Mouse (Mus musculus) lung, adult 2 months (tissue): ENCODE measurements around the gene Tmtc2.

Experiments used
- CTCF ChIP-seq: fragments of 200-500 bp; IDR thresholded peaks from 2 replicates; pipeline ENCODE4 v1.5.1; 2011; ENCODE audit warnings: mild to moderate bottlenecking, low read length, control low read depth; ENCODE audit not compliant: insufficient read depth
- POLR2A ChIP-seq: fragments of 200-500 bp; IDR thresholded peaks from 2 replicates; pipeline ENCODE4 v1.6.1; 2011; ENCODE audit warnings: low read depth, mild to moderate bottlenecking, control low read depth, low read length, borderline replicate concordance; ENCODE audit errors: extremely low read depth

DNA sequence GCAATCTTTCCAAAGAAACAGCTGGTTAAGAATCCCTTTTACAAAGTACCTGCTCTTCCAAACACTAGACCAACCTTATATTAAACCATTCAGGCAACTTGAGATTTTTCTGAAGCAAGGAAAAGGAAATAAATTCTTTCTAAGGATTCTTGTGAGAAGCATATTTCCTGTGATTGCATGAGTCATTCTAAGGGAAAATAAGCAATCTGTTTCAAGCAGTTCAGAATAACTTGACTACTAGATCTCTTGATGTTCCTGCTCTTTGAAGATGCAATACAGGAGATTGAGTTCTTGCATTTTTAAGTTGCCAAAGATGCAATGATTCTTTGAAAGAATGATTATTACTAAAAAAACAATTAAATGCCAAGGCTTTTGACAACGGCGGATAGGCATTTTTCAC lies 345.6 kb downstream of the Tmtc2 start:
- TF ChIP-seq POLR2A, result no peak
- no peak for TF ChIP-seq CTCF
